Mouse (Mus musculus) thymus, postnatal 10 days (tissue): ENCODE results near the gene Epha10.

Source experiments
- DNase-seq, 2 experiments: peaks; one replicate each; pipeline ENCODE4 v3.0.0; 2021; ENCODE audit warnings: low spot score in 2 of 2

Epha10 gene

GRCm38 (mm10) chr4:124880599-124880998 lies at the start of gene Epha10:
Gene Epha10 (plus strand): TSS chr4:124880899.
- no peak for DNase-seq

DNA sequence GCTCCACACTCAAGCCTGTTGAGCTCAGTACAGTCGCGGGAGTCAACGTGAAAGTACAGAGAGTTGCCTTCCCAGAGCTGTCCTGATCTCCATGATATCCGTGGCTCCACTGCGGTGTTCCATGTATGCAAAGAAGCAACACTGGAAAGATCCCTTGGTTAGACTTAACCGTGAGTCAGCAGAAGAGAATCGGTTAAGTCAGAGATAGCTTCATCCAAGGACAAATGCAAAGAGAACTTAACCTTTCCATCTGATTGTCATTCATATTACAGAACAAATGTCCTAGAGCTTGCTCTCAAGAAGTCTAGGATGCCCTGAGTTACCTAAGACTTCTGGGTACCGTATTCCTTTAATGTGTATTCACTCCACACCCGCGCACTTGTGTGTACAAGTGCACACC lies 47.9 kb upstream of the Epha10 start:
- no peak for DNase-seq

DNA sequence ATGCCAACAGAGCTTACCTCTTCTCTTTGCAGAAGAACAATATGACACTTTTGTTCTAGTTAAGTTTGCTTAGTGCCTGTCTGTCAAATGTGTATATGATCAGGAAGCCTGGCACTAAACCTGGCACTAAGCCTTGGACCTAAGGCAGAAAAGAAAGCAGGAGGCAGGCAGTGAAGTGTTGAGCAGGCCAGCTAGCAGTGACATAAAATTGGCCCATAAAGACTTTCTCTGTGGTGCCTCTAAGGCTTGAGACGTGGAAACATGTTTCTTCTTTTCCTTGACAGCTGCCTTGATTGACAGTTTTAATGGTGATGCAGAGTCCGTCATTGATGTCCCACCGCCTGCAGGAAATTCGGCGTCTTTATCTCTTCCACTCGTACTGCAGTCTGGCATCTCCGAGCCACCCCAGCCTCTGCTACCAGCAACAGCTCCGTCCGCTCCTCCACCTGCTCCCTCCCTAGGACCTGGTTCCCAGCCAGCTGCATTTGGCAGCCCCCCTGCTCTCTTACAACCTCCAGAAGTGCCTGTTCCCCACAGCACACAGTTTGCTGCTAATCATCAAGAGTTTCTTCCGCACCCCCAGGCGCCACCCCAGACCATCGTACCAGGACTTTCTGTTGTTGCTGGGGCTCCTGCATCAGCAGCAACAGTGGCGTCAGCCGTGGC lies 42.5 kb upstream of the Epha10 start:
- no peak for DNase-seq

DNA sequence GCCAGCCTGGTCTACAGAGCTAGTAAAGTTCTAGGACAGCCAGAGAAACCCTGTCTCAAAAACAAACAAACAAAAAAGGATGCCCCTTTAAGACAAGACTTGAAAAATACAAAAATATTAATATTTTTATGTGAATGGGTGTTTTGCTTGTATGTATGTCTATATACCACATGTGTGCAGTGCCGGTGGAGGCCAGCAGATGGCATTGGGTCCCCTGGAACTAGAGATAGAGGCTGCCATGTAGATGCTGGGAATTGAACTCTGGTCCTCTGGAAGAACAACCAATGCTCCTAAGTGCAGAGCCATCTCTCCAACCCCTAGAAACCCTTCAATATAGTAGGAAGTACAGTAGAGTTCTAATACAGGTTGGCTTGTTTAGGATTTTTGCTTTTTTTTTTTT lies 39.7 kb upstream of the Epha10 start:
- no peak for DNase-seq

GRCm38 (mm10) chr4:124843493-124843892 lies 37.2 kb upstream of the Epha10 start:
- peak in 1 of 2 experiments; percentile 47 for DNase-seq

DNA sequence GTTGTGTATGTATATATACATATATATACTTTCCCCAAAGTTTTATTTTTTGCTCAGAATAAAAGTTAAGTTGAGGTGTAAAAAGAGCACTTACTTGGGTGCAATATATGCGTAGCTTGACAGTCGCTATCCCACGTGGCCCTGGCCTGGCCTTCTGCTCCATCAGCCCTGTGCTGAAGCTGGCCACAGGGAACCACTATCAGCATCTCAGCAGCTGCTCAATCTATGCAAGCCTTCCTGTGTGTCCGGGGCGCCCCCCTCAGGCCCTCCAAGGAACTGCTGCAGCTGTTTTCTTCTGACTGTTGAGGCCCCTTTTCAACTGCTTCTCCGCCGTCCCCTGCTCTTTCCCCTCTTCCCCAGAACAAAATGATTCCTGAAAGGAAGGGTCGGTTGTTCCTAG lies 33.1 kb upstream of the Epha10 start:
- peak; percentile 60 to 78 for DNase-seq

GRCm38 (mm10) chr4:124849631-124850260 lies 31.0 kb upstream of the Epha10 start:
- DNase-seq, result peak in 1 of 2 experiments; percentile 29

- DNase-seq, result peak; percentile 90 to 92
These were observed 30.3 kb upstream of the Epha10 start, which contains the start of gene Yrdc for GRCm38 (mm10) chr4:124850261-124850913. Gene Yrdc (plus strand): TSS chr4:124850679.

DNA sequence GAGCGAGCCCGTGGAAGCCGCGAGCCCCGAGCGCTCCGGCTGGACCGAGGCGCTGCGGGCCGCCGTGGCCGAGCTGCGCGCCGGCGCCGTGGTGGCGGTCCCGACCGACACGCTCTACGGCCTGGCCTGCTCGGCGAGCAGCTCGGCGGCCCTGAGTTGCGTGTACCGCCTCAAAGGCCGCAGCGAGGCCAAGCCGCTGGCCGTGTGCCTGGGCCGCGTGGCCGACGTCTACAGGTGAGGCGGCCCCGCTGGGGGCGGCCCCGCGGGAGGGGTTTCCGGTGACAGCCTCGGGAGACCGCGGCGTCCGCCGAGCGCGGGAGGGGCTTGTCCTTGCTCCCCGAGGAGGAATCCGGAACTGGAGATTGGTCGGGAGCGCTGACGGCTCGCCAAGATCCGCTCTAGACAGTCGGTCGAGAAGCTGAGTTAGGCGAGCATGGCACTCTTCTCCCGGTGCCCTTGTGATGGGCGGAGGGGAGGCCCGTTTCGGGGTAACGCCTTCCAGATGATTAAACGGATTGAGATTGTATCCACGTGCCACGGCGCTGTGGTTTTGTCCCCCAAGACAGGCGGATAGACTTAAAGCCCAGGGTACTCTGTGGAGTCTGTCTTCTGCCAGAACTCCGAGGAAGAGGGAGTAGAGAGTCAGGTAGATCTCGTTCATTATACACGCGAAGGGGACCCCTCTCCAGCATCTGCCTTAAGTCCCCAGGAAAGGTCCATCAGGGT lies 29.6 kb upstream of the Epha10 start, which contains the start of gene 1110065P20Rik:
Gene 1110065P20Rik, minus strand, starts transcription at position 264 of the 726 bp plus-strand sequence.
- DNase-seq, result peak; percentile 68 to 70

DNA sequence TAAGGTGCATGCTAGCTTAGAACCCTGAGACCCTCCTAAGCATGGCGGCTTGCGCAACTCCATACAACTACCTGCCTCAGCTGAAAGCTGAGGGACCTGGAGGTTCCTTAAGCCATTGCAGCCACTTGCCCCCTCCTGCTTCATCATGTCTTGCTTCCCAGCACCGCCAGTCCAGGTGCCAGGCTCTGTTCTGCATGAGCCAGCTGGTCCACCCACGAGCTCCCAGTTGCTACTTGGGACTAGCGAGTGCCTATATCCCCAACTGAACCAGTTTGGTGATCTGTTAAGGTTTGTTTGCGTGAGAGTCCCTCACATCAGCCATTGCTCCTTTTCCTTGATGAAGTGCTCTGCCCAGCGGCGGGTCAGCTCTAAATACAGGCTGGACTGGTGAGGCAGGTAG lies 24.4 kb upstream of the Epha10 start:
- DNase-seq, result no peak

DNA sequence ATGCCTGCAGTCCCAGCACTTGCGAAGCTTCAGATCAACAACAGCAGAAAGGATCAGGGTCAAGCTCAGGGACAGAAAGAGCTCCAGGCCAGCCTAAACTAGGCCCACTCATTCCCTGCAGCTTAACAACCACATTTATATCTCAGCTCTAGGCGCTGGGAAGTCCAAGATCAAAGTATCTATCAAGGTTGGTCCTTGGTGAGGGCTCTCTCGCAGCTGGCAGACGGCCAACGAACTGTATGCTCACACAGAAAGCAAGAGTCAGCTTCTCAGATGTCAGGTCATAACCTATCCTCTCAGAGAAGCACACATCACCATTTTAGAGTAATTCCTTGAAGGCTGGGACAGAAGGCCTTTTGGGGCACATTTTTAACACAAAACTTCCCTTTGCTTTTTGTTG lies 22.3 kb upstream of the Epha10 start:
- DNase-seq, result no peak

DNA sequence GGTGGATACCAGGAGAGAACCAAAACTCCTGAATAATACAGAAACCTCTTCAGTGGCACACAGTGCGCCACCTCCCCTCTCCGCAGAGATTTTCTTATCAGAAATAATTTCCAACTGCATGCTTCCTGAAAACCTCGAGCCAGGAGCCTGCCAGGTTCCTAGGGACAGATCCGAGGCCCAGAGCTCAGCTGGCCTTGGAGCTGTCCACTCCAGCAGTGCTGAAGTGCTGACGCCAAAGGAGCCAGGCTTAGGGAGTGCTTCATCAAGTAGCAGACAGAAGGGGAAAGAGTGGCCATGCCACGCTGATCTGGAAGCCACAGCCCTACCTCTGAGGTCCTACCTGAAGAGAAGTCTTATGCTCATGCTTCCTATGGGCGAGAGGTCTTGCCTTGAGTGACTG lies 20.3 kb upstream of the Epha10 start:
- DNase-seq, result peak in 1 of 2 experiments; percentile 52

DNA sequence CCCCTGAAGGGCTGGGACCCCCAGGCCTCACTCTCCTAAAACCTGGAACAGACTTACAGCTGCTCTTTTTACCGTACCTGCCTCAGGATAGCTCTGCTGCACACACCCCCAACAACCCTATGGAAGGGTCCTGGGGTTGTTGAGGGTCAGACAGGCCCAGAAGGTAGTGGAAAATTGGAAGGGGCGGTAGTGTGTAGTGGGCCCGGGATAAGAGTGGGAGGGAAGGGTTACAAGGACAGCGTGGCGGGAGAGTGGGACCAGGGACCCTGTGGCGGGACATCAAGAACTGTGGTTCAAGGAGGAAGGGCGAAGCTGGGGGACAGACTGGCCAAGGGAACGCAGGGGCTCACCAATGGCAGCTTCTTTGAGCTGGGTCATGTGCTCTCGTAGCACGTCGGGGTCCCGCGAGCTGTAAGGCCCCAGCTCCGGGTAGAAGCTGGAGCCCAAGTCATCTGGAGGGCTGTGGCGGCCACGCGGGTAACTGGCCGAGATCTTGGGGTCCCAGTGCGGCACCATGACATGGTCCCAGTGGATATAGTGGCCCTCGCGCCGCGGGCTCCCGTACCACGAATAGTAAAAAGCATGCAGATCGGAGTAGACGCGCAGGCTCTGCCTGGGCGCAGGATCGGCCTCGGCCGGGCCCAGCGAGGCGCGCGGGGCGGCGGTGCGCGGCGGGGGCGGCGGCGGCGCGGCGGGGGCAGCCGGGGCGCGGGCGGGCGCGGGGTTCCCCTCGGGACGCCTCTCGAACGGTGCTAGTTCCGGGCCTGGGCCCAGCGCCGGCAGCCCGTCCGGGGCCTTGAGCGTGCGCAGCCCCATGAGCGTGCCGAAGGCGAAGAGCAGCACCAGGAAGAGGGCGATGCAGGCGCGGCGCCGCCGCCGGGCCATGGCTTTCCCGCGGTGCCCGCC lies 19.2 kb upstream of the Epha10 start, which contains the start of gene Maneal:
Gene Maneal, minus strand, starts transcription at position 889 of the 906 bp plus-strand sequence.
- DNase-seq, result no peak

GRCm38 (mm10) chr4:124872719-124873118 lies 8.0 kb upstream of the Epha10 start:
- DNase-seq, result no peak

DNA sequence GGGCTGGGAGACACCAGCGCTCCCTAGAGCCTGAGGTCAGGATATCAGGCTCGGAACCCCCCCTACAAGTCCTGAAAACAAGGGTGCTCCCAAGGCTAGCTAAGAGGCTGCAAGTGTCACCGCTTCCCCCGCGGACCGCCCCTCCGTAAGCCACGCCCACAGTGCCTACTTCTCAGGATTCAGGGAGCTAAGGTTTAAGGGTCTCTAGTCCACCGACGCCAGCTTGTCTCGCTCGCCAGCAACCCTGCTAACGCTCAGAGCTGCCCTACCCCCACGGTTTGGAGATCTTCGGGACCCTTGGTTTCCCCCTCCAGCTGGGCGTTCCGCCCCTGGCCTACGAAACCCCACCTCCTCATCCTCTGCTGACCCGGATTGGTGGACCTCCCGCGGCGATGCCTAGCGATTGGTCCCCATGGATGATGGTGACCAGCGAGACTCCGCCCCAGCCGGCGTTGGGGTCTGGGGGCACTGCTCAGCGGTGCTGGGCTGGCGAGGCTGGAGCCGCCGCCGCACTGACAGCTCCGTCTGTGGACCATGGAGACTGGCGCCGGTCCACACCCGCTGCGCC lies 726 bp downstream of the Epha10 start:
- DNase-seq, result no peak

DNA sequence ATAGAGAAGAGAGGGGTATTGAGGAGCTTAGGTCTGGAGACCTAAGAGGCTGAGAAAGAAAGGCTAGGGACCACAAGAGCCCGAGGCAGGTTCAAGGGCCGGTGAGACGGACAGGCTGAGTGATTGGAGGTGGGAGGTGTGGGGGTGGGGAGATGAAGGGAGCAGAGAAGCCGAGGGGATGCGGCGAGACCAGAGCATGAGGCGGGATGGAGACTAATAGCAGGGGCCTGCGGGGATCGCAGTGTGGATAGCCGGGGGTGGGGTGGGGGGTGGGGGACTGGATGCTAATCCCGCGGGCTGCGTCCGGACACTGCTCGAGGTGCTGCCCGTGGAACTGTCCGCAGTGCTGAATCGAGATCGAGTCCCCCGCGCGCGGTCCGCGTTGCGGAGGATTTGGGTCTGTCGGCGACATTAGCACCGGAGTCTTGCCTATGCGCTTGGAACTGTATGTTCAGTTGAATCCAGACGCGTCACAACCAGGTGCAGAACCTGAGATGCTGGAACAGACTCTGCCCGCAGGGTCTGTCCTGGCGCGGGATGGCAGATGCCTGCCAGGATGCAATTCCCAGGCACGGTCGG lies 1.5 kb downstream of the Epha10 start:
- DNase-seq, result no peak

- no peak for DNase-seq
These were observed 8.0 kb downstream of the Epha10 start for GRCm38 (mm10) chr4:124888702-124889101.

- DNase-seq, result no peak
These were observed 9.2 kb downstream of the Epha10 start for GRCm38 (mm10) chr4:124889935-124890334.

DNA sequence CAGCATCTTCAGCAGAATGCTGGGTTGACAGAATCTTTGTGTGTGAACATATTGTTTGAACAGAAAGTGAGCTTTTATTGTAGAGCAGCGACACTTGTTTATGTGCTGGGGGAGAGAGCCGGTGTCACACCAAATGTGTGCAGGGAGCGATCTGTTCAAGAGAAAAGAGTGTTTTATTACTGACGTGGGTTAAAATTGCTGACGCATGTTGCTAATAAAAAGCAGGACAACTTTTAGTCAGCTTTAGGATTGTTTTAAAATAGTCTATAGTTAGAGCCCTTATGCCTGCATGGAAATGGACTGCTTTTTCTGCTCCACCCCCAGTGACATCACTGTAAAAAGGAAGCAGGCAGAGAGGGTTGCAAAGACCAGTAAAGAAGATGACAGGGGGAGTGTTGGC lies 10.1 kb downstream of the Epha10 start:
- DNase-seq, result no peak

DNA sequence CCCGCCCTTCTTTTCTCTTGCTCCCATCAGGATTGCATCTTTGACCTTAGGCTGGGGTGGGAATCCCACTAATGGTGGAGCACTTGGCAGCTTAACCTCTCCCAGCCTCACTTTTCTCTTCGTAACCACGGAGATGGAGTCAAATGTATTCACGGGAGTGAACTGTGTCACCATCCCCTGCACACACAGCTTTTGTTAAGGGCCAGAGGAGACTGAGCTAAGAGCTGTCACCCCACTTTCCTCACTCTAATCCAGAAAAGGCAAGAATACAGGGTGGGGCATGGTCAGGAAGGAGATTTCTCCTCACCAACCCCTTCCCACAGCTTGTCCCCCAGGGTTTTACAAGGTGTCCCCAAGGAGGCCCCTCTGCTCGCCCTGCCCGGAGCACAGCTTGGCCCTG lies 13.1 kb downstream of the Epha10 start:
- DNase-seq, result no peak
